In the genomic region with DNA sequence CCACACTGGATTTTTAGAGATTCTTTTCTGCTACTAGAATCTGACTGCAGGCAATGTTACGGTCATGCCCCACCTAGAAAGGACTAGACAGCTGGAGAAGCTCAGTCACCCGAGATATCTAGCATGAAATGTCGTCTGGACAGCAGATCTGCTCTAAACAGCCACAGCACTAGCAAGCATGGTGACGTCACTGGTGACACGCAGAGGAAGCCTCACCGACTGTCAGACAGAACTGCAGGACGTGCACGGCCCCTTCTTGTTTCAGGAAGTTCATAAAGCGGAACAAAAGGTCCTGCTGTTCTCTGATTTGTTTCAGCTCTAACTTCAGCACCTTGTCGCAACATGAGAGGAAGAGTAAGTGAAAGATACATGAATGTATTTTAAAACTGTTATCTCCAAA, we compare ENCODE assay signal across 9 mouse cellular contexts. TPM values are rescaled to one million over a fixed set of nuclear protein-coding genes. Genes with fewer than 3 reads are reported as not detected.
DNase-seq lines count a peak whose midpoint lies in the region; ATAC-seq and TF ChIP-seq lines count a peak whose summit lies in the region.
"Had no signal": no experiment of that assay in that cellular context is flagged by ENCODE, and none has a peak within 500 bp of the region (broad histone marks: within the 10 kb centered on the region; RNA-seq: fewer than 3 reads in every experiment).

No protein-coding gene starts in this region.

- no peaks in the 10 kb centered on the region for H3K9me3 ChIP-seq in kidney, embryonic 14.5 days (ENCODE audit: control insufficient read depth, low read length)
- H3K9me3 ChIP-seq in heart, embryonic 10.5 days, result no peaks in the 10 kb centered on the region
- no peaks in the 10 kb centered on the region for H3K9me3 ChIP-seq in lung, embryonic 15.5 days

- WGBS in kidney, embryonic 14.5 days, result 66% methylated on average over 10 of the region's 10 CpGs
- 58% methylated on average over 10 of the region's 10 CpGs for WGBS in heart, embryonic 10.5 days
- 50% methylated on average over 10 of the region's 10 CpGs for WGBS in lung, embryonic 15.5 days

- peaks cover 19% of the 10 kb centered on the region for H3K36me3 ChIP-seq in kidney, embryonic 14.5 days (ENCODE audit: control insufficient read depth, insufficient read depth, low read length)
- H3K36me3 ChIP-seq in heart, embryonic 10.5 days, result peaks cover 27% of the 10 kb centered on the region; the same call in 1 of the 2 replicates
- H3K36me3 ChIP-seq in lung, embryonic 15.5 days, result no peaks in the 10 kb centered on the region
- H3K36me3 ChIP-seq in splenic B cell, adult 2 months (ENCODE audit: control insufficient read depth, insufficient read depth, low read length, poor library complexity, severe bottlenecking), result 0 out of 2 replicates have a peak, but pooled peaks cover 1% of the 10 kb centered on the region

- no peaks in the 10 kb centered on the region for H3K27me3 ChIP-seq in kidney, embryonic 14.5 days (ENCODE audit: control insufficient read depth, insufficient read depth, low read length)
- no peaks in the 10 kb centered on the region for H3K27me3 ChIP-seq in heart, embryonic 10.5 days (ENCODE audit: insufficient read depth, poor library complexity, severe bottlenecking)
- H3K27me3 ChIP-seq in lung, embryonic 15.5 days, result no peaks in the 10 kb centered on the region
- H3K27me3 ChIP-seq in splenic B cell, adult 2 months (ENCODE audit: control insufficient read depth, insufficient read depth, low read length, poor library complexity, severe bottlenecking), result no peaks in the 10 kb centered on the region

- TF ChIP-seq CTCF in bone marrow macrophage, adult 2 months (IDR thresholded peaks at IDR 0.05; ENCODE audit: low read depth, low read length), result no peak

- no peak overlapping the region for H3K4me3 ChIP-seq in kidney, embryonic 14.5 days (ENCODE audit: low read length)
- no peak overlapping the region for H3K4me3 ChIP-seq in bone marrow macrophage, adult 2 months (ENCODE audit: insufficient read depth, low read length)
- no peak overlapping the region for H3K4me3 ChIP-seq in heart, embryonic 10.5 days
- H3K4me3 ChIP-seq in lung, embryonic 15.5 days, result no peak overlapping the region

- no peak for TF ChIP-seq POLR2A in bone marrow macrophage, adult 2 months (IDR thresholded peaks at IDR 0.05; ENCODE audit: borderline replicate concordance, low read depth, low read length)

- no peak overlapping the region for H3K4me2 ChIP-seq in kidney, embryonic 14.5 days (replicated peaks; ENCODE audit: low read depth, low read length)
- H3K4me2 ChIP-seq in lung, embryonic 15.5 days, result peak overlapping the region; percentile 16

- no peaks in the 10 kb centered on the region for H3K4me1 ChIP-seq in kidney, embryonic 14.5 days (ENCODE audit: control insufficient read depth, insufficient read depth, low read length)
- peaks cover 12% of the 10 kb centered on the region for H3K4me1 ChIP-seq in bone marrow macrophage, adult 2 months (ENCODE audit: control insufficient read depth, insufficient read depth, low read length)
- no peaks in the 10 kb centered on the region for H3K4me1 ChIP-seq in heart, embryonic 10.5 days
- no peaks in the 10 kb centered on the region for H3K4me1 ChIP-seq in lung, embryonic 15.5 days

- H3K27ac ChIP-seq in kidney, embryonic 14.5 days (ENCODE audit: low read depth, low read length), result no peak overlapping the region
- H3K27ac ChIP-seq in bone marrow macrophage, adult 2 months (ENCODE audit: insufficient read depth, low read depth, low read length), result peak overlapping the region; percentile 18
- H3K27ac ChIP-seq in heart, embryonic 10.5 days, result no peak overlapping the region
- no peak overlapping the region for H3K27ac ChIP-seq in lung, embryonic 15.5 days

- H3K9ac ChIP-seq in kidney, embryonic 14.5 days (ENCODE audit: low read depth, low read length), result no peak overlapping the region
- H3K9ac ChIP-seq in lung, embryonic 15.5 days, result no peak overlapping the region

- peak; percentile 49; the same call in 1 of the 2 replicates for ATAC-seq in kidney, embryonic 14.5 days (ENCODE audit: low FRiP score, low TSS enrichment)
- peak; percentile 84; the same call in 1 of the 2 replicates for ATAC-seq in lung, embryonic 15.5 days (ENCODE audit: borderline replicate concordance, extremely low read depth, low FRiP score, low TSS enrichment)

- no peak for DNase-seq in kidney, postnatal 25 days
- DNase-seq in heart, embryonic 10.5 days (ENCODE audit: low spot score), result peak; percentile 77
- DNase-seq in splenic B cell, adult 2 months (ENCODE audit: low read depth, low spot score), result peak; percentile 92
- DNase-seq in adrenal gland, postnatal 25 days, result no peak
- DNase-seq in urinary bladder, postnatal 4 days (ENCODE audit: low spot score in 2 of 2), result no peak

RNA-seq across cellular contexts. Expression of a gene that starts 34.7 kb away (rescaled TPM):
- 17.3 and 28.0 TPM in 2 replicates for polyA plus RNA-seq in kidney, embryonic 14.5 days (2014; fragmentation: Nextera tagmentation; extraction: Ambion mirVana)
- polyA plus RNA-seq in bone marrow macrophage, adult 2 months (2012; ENCODE audit: insufficient read depth, insufficient read length, missing spikeins), result 39.0 and 40.4 TPM in 2 replicates
- 25.4 and 29.9 TPM in 2 replicates for polyA plus RNA-seq in heart, embryonic 10.5 days (2016; fragmentation: Nextera tagmentation; extraction: Ambion mirVana)
- polyA plus RNA-seq in lung, embryonic 15.5 days (2015; fragmentation: Nextera tagmentation; extraction: Ambion mirVana), result 26.3 and 27.5 TPM in 2 replicates
- total RNA-seq in adrenal gland, postnatal 25 days (2021), result 50.8 and 66.7 TPM in 2 replicates

RNA-seq across cellular contexts. Expression of a gene that starts 52.3 kb away (rescaled TPM):
- 0.87 and 1.3 TPM in 2 replicates for polyA plus RNA-seq in kidney, embryonic 14.5 days (2014; fragmentation: Nextera tagmentation; extraction: Ambion mirVana)
- 2.4 and 3.5 TPM in 2 replicates for polyA plus RNA-seq in bone marrow macrophage, adult 2 months (2012; ENCODE audit: insufficient read depth, insufficient read length, missing spikeins)
- polyA plus RNA-seq in heart, embryonic 10.5 days (2016; fragmentation: Nextera tagmentation; extraction: Ambion mirVana), result 0.58 and 0.78 TPM in 2 replicates
- polyA plus RNA-seq in lung, embryonic 15.5 days (2015; fragmentation: Nextera tagmentation; extraction: Ambion mirVana), result 0.62 TPM in 1 of 2 replicates, not detected in the other
- 0.76 TPM in 1 of 2 replicates, not detected in the other for total RNA-seq in adrenal gland, postnatal 25 days (2021)
- total RNA-seq: layer of hippocampus, postnatal 36 days had no signal

Comparison
In these comparisons a context has a peak if more than half of its experiments do, and no peak if none do; other contexts are left out.
1. DNase-seq: peak in heart, embryonic 10.5 days (single experiment) and splenic B cell, adult 2 months (single experiment); none in kidney, postnatal 25 days (0 of 2), adrenal gland, postnatal 25 days (single experiment) and urinary bladder, postnatal 4 days (0 of 2).